ENCODE assay signal across 16 mouse cellular contexts in genomic region chr15:16896674-16897073, GRCm38 (mm10).
"Had no signal": no experiment of that assay in that cellular context is flagged by ENCODE, and none has a peak within 500 bp of the region (broad histone marks: within the 10 kb centered on the region; RNA-seq: fewer than 3 reads in every experiment).

No protein-coding gene starts in this region.

- DNase-seq: retina, postnatal 1 day; right cerebral cortex, adult 18-20 months; right cerebral cortex, postnatal 14 days; right cerebral cortex, postnatal 25 days; right cerebral cortex, postnatal 4 days; spleen, adult 18-20 months; thymus, adult 18-20 months; thymus, adult 2 months; thymus, postnatal 14 days; thymus, postnatal 25 days; thymus, postnatal 36 days; thymus, postnatal 4 days had no signal

- H3K27ac ChIP-seq: neural tube, embryonic 13.5 days; neural tube, embryonic 15.5 days; stomach, embryonic 15.5 days; stomach, postnatal 0 days had no signal

- H3K4me3 ChIP-seq: neural tube, embryonic 13.5 days; neural tube, embryonic 15.5 days; stomach, embryonic 15.5 days had no signal

- H3K9ac ChIP-seq: neural tube, embryonic 13.5 days; neural tube, embryonic 15.5 days; stomach, embryonic 15.5 days had no signal

- H3K9me3 ChIP-seq: neural tube, embryonic 13.5 days; neural tube, embryonic 15.5 days; stomach, embryonic 15.5 days had no signal

- H3K36me3 ChIP-seq: neural tube, embryonic 13.5 days; neural tube, embryonic 15.5 days; stomach, embryonic 15.5 days had no signal

- H3K4me1 ChIP-seq: neural tube, embryonic 13.5 days; neural tube, embryonic 15.5 days; stomach, embryonic 15.5 days had no signal

- H3K4me2 ChIP-seq: neural tube, embryonic 13.5 days; neural tube, embryonic 15.5 days; stomach, embryonic 15.5 days had no signal

- H3K27me3 ChIP-seq: neural tube, embryonic 13.5 days; neural tube, embryonic 15.5 days; stomach, embryonic 15.5 days had no signal
